Mouse (Mus musculus) cerebellum, adult 2 months (tissue): Measurements from ENCODE around the gene Ffar3.

ENCODE experiments used
- CTCF ChIP-seq: fragments of 200-500 bp; IDR thresholded peaks from 2 replicates; pipeline ENCODE4 v1.5.1; 2011; ENCODE audit warnings: low read depth, mild to moderate bottlenecking, control low read depth, low read length, moderate library complexity, borderline replicate concordance; ENCODE audit not compliant: insufficient read depth
- POLR2A ChIP-seq: fragments of 200-500 bp; IDR thresholded peaks from 2 replicates; pipeline ENCODE4 v1.6.1; 2011; ENCODE audit warnings: low read length, control low read depth, borderline replicate concordance; ENCODE audit not compliant: insufficient read depth

- TF ChIP-seq POLR2A (no peak), CTCF (peak; percentile 63)
These were observed 17.1 kb upstream of the Ffar3 start for GRCm38 (mm10) chr7:30873083-30873482.
